Mouse (Mus musculus) forebrain, embryonic 14.5 days (tissue): Measurements from ENCODE around the gene Dusp1. TPM values are rescaled to one million over a fixed set of nuclear protein-coding genes. Genes with fewer than 3 reads are reported as not detected.

ENCODE experiments used
- ATAC-seq: fragments of 200-750 bp; cut with Nextera tagmentation; 2 replicates; pipeline ENCODE4 v1.8.0; 2017; ENCODE audit warnings: mild to moderate bottlenecking, moderate library complexity
- DNase-seq: peaks from one replicate; pipeline ENCODE4 v3.0.0-alpha.2; 2015; ENCODE audit warnings: low spot score
- H3K27ac ChIP-seq: fragments of 300-500 bp; sonication (generic); 2 replicates; pipeline ENCODE4 v1.5.1; 2014; ENCODE audit warnings: low read depth, mild to moderate bottlenecking, control low read depth, low read length, moderate library complexity
- H3K27me3 ChIP-seq: fragments of 300-500 bp; sonication (generic); replicated peaks from 2 replicates; pipeline ENCODE4 v1.6.1; 2014; ENCODE audit warnings: low read length, control low read depth, mixed read lengths; ENCODE audit not compliant: control insufficient read depth, insufficient read depth
- H3K36me3 ChIP-seq: fragments of 300-500 bp; sonication (generic); 2 replicates; pipeline ENCODE4 v1.6.1; 2014; ENCODE audit warnings: low read length, control low read depth; ENCODE audit not compliant: control insufficient read depth, insufficient read depth
- H3K4me1 ChIP-seq: fragments of 300-500 bp; sonication (generic); 2 replicates; pipeline ENCODE4 v1.6.1; 2014; ENCODE audit warnings: antibody characterized with exemption, low read length, control low read depth; ENCODE audit not compliant: control insufficient read depth, insufficient read depth
- H3K4me2 ChIP-seq: fragments of 300-500 bp; sonication (generic); 2 replicates; pipeline ENCODE4 v1.6.1; 2014; ENCODE audit warnings: mild to moderate bottlenecking, control low read depth, low read length
- H3K4me3 ChIP-seq: fragments of 300-500 bp; sonication (generic); 2 replicates; pipeline ENCODE4 v1.5.1; 2014; ENCODE audit warnings: low read depth, low read length, control low read depth
- H3K9ac ChIP-seq: fragments of 300-500 bp; sonication (generic); 2 replicates; pipeline ENCODE4 v1.6.1; 2014; ENCODE audit warnings: mild to moderate bottlenecking, low read length, control low read depth, moderate library complexity
- H3K9me3 ChIP-seq: fragments of 300-500 bp; sonication (generic); replicated peaks from 2 replicates; pipeline ENCODE4 v1.6.1; 2016; ENCODE audit warnings: low read length, control low read depth, mixed read lengths; ENCODE audit not compliant: control insufficient read depth
- WGBS: fragments of 180-500 bp; shearing (Covaris S2); extraction: QIAGEN DNeasy Blood & Tissue Kit; methylation state at CpG from one replicate; pipeline ENCODE4 v1.1.7; 2014; 5-methylcytosine and 5-hydroxymethylcytosine counted together
- polyA plus RNA-seq: library from polyadenylated mRNA; unstranded; fragments of >200 nt; fragmentation: Nextera tagmentation; extraction: Ambion mirVana; gene quantifications from 2 replicates; pipeline ENCODE4 v1.2.1, GENCODE M21; 2014

The Dusp1 gene
- polyA plus RNA-seq, 1 experiment from 2014 or later = 66.0 TPM

DNA sequence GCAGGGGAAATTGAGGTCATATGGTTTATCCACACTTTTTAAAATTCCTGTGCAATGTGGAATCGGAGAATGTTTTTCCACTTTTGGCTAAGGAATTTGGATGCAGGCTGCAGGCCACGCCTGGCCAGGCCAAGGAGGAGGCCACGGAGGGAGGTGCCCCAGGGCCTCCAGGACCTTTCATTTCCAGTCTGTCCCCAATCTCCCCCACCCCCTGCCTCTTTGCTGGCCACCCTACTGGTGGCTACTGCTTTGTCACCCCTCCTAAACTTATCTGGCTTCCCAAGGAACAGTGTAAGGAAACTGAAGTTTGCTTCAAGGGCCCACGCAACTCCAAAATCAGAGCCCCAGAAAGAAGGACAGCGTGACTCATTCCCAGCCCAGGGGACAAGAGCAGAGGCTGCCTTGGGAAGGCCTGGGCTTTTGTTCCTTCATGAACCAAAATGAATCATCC, 32.1 kb downstream of the Dusp1 start:
- 76% methylated on average over 5 of the region's 5 CpGs for WGBS

DNA sequence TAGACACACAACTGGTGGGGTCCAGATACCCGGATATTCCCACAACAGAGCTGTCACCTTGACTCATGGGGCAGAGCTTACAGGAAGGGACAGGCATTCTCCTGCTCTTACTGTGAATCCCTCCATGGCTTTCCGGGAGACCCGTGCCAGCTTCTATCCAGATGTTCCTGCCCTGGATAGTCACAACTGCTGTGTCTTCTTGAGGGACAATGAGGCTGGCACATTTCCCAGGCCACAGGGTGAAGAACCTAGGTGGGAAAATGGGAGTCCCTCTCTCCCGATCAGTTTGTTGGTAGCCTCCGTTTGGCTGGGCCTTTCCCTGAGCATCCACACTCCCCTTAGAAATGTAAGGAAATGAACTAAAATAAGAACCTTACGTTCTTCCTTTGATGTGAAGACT, 33.2 kb downstream of the Dusp1 start:
- no peaks in the 10 kb centered on the region for H3K4me1 ChIP-seq
- no peaks in the 10 kb centered on the region for H3K27me3 ChIP-seq
- 90% methylated on average over 6 of the region's 6 CpGs for WGBS
- H3K9me3 ChIP-seq = no peaks in the 10 kb centered on the region
- H3K9ac ChIP-seq = no peak overlapping the region
- no peak for ATAC-seq
- H3K4me2 ChIP-seq = no peak overlapping the region
- DNase-seq = no peak
- H3K36me3 ChIP-seq = no peaks in the 10 kb centered on the region
- no peak overlapping the region for H3K4me3 ChIP-seq
- no peak overlapping the region for H3K27ac ChIP-seq

More for the DNA sequence above, 32.1 kb downstream of the Dusp1 start:
- no peak for ATAC-seq
- Histone ChIP-seq H3K9ac (no peak overlapping the region), H3K27ac (no peak overlapping the region), H3K4me3 (no peak overlapping the region), H3K4me2 (no peak overlapping the region), H3K36me3 (no peaks in the 10 kb centered on the region), H3K9me3 (no peaks in the 10 kb centered on the region), H3K27me3 (no peaks in the 10 kb centered on the region), H3K4me1 (no peaks in the 10 kb centered on the region)
- DNase-seq = no peak

DNA sequence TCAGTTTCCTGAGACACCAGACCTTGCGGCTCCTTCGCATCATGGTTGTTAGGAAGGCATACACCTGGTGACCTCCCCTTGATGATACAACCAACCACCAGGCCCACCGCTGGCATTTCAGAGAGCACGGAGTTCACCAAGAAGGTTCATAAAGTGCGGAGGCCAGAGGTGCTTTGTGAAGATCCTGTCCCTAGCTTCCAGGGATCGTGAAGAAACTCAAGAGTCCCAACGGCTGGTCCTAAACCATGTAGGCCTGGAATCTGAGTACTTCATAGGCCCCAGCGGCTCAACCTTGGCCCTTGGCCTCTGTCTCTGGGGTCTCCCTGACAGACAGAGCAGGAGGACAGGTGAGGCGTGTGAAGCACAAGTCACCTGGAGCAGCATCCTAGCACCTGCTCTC, 34.6 kb downstream of the Dusp1 start:
- no peaks in the 10 kb centered on the region for H3K36me3 ChIP-seq
- no peak for ATAC-seq
- no peak overlapping the region for H3K9ac ChIP-seq
- H3K4me3 ChIP-seq = no peak overlapping the region
- H3K27me3 ChIP-seq = no peaks in the 10 kb centered on the region
- H3K4me1 ChIP-seq = no peaks in the 10 kb centered on the region
- no peaks in the 10 kb centered on the region for H3K9me3 ChIP-seq
- 92% methylated on average over 9 of the region's 9 CpGs for WGBS
- no peak for DNase-seq
- H3K4me2 ChIP-seq = no peak overlapping the region
- H3K27ac ChIP-seq = no peak overlapping the region

DNA sequence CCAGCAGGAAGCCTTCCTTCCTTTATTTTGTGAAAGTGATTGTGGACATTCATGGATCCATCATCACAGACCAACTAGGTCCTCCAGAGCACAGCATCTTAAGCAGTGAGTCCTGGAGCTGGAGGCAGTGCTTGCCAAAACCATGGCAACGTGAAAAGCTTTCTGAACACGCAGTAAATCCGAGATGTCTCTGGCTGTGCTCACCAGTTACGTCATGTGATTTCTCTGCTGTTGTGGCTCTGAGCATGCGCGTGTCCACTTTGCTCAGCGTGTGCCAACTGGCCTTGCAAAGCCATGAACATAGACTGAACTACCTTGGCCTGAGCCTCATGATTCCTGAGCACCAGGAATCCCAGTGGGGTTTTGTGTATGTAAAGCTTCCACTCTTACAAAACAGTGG, 36.6 kb downstream of the Dusp1 start:
- no peak overlapping the region for H3K27ac ChIP-seq
- no peak overlapping the region for H3K4me2 ChIP-seq
- WGBS = 78% methylated on average over 7 of the region's 7 CpGs
- no peaks in the 10 kb centered on the region for H3K4me1 ChIP-seq
- DNase-seq (peak; percentile 31), ATAC-seq (no peak)
- H3K27me3 ChIP-seq = no peaks in the 10 kb centered on the region
- no peak overlapping the region for H3K9ac ChIP-seq
- no peaks in the 10 kb centered on the region for H3K9me3 ChIP-seq
- H3K4me3 ChIP-seq = no peak overlapping the region
- H3K36me3 ChIP-seq = no peaks in the 10 kb centered on the region

DNA sequence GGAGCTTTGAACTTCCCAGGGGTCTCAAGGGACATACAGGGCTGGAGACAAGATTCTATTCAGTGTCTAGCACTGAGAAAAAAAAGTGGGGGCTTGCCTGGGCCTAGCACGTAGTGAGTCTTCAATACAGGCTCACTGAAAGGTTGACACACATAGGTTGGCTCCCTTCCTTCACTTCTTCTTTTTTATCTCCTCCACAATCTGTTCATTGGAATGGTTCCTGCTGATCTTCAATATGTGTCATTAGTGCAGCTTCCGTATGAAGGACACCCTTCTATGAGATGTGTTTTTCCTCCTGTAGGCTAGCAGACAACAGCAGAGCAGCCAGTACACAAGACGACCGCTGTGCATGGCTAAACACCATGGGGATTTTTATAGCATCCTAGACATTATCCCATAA, 37.1 kb downstream of the Dusp1 start:
- H3K36me3 ChIP-seq = no peaks in the 10 kb centered on the region
- no peak overlapping the region for H3K4me3 ChIP-seq
- ATAC-seq = no peak
- no peaks in the 10 kb centered on the region for H3K4me1 ChIP-seq
- no peak overlapping the region for H3K27ac ChIP-seq
- 82% methylated on average over 4 of the region's 4 CpGs for WGBS
- H3K27me3 ChIP-seq = no peaks in the 10 kb centered on the region
- DNase-seq = no peak
- no peak overlapping the region for H3K9ac ChIP-seq
- no peaks in the 10 kb centered on the region for H3K9me3 ChIP-seq
- H3K4me2 ChIP-seq = no peak overlapping the region

DNA sequence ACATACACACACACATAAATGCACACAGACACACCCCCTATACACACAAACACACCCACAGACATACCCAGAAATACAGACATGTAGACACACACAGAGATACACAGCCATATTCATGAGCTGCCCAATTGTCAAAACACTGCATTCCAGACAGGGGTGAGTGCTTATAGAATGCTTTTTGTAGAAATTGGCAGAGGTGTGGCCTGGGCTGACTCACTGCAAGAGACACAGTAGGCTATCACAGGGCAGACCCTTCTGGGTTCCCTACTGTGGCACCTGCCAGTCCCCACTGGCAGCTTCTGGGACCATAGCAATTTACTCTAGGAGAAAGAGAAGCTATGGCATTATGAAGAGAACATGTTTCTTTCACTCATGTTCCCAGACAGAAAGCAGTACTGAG, 37.6 kb downstream of the Dusp1 start:
- Histone ChIP-seq H3K4me2 (no peak overlapping the region), H3K36me3 (no peaks in the 10 kb centered on the region), H3K27me3 (no peaks in the 10 kb centered on the region), H3K9ac (no peak overlapping the region), H3K27ac (no peak overlapping the region), H3K4me3 (no peak overlapping the region), H3K9me3 (no peaks in the 10 kb centered on the region), H3K4me1 (no peaks in the 10 kb centered on the region)
- no peak for ATAC-seq
- DNase-seq = no peak

DNA sequence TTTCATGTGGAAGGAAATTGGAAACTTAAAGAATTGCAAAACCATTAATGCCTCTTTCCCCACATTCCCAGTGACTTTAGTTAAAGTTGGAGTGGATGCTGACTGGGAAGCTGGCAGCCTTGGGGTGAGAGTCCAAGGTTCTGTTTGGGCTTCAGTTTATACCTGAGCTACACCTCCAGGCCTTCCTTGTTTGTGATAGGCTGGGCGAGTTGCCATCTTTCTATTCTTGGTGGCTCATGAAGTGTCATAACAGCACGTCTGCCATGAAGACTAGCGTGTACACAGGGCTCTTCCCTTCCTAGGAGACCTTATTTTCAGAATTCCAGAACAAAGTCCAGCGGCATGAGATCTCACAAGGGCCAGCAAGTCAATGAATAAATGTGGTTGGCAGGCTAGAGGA, 39.2 kb downstream of the Dusp1 start:
- H3K27me3 ChIP-seq = no peaks in the 10 kb centered on the region
- no peak overlapping the region for H3K9ac ChIP-seq
- no peaks in the 10 kb centered on the region for H3K4me1 ChIP-seq
- ATAC-seq (no peak), DNase-seq (no peak)
- no peaks in the 10 kb centered on the region for H3K9me3 ChIP-seq
- WGBS = 71% methylated on average over 4 of the region's 4 CpGs
- no peak overlapping the region for H3K27ac ChIP-seq
- no peak overlapping the region for H3K4me2 ChIP-seq
- H3K4me3 ChIP-seq = no peak overlapping the region
- no peaks in the 10 kb centered on the region for H3K36me3 ChIP-seq

DNA sequence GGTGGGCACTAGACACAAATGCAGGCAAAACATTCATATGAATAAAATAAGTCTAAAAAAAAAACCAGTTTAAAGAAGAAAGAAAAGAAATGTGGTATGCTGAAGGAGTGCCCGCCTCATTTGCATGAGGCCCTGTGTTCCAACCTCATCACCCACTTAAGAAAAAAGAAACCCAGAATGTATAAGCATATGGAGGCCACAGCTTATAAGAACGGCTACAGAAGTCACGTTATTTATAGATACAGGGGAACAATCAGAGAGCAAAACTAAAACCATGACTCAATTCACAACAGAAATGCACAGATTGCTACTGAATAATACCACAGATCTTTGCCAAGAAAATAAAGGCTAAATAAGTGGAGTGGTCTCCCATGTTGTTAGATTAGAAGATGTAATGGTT, 43.6 kb downstream of the Dusp1 start:
- H3K4me2 ChIP-seq = no peak overlapping the region
- no peaks in the 10 kb centered on the region for H3K9me3 ChIP-seq
- WGBS = 84% methylated on average over 3 of the region's 3 CpGs
- no peaks in the 10 kb centered on the region for H3K36me3 ChIP-seq
- H3K4me1 ChIP-seq = no peaks in the 10 kb centered on the region
- no peak overlapping the region for H3K27ac ChIP-seq
- ATAC-seq (no peak), DNase-seq (no peak)
- H3K27me3 ChIP-seq = no peaks in the 10 kb centered on the region
- no peak overlapping the region for H3K4me3 ChIP-seq
- no peak overlapping the region for H3K9ac ChIP-seq

DNA sequence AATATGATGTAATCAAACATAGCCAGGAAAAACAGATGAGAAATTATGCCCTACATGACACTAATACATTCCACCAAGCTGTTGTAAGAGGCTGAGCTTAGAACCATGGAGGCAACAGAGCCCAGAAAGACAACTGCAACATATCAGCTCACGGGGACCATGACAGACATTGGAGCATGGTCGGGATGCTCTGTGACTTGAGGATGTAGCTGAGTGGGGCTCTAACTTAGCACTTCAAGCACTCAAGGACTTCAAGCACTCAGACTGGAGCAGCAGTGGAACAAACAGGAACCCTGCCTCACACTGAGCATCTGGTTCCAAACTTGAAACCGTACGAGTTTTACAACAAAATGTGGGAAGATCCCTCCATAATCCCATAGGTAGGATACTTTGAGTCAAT, 46.3 kb downstream of the Dusp1 start:
- H3K27me3 ChIP-seq = no peaks in the 10 kb centered on the region
- H3K27ac ChIP-seq = no peak overlapping the region
- DNase-seq (no peak), ATAC-seq (no peak)
- H3K4me3 ChIP-seq = no peak overlapping the region
- H3K4me2 ChIP-seq = no peak overlapping the region
- 84% methylated on average over 4 of the region's 4 CpGs for WGBS
- no peaks in the 10 kb centered on the region for H3K36me3 ChIP-seq
- H3K9me3 ChIP-seq = no peaks in the 10 kb centered on the region
- H3K9ac ChIP-seq = no peak overlapping the region
- no peaks in the 10 kb centered on the region for H3K4me1 ChIP-seq
